ENCODE assay signal across 7 mouse cellular contexts in genomic region chr19:46328081-46329030, GRCm38 (mm10). TPM values are rescaled to one million over a fixed set of nuclear protein-coding genes. Genes with fewer than 3 reads are reported as not detected.
DNase-seq lines count a peak whose midpoint lies in the region; ATAC-seq and TF ChIP-seq lines count a peak whose summit lies in the region.

TSS of gene Fbxl15 (plus strand) at chr19:46328184.

- H3K36me3 ChIP-seq in intestine, postnatal 0 days (ENCODE audit: control insufficient read depth, insufficient read depth) = peaks cover 22% of the 10 kb centered on the region
- H3K36me3 ChIP-seq in midbrain, embryonic 12.5 days = peaks cover 19% of the 10 kb centered on the region
- peaks cover 11% of the 10 kb centered on the region; the same call in 1 of the 2 replicates for H3K36me3 ChIP-seq in small intestine, adult 2 months (ENCODE audit: control insufficient read depth, insufficient read depth, low read length)

- no peaks in the 10 kb centered on the region for H3K9me3 ChIP-seq in intestine, postnatal 0 days (ENCODE audit: control insufficient read depth)
- no peaks in the 10 kb centered on the region for H3K9me3 ChIP-seq in midbrain, embryonic 12.5 days

- intact Hi-C loops in left cerebral cortex, postnatal 4 days (cut with DNase I) = no loop called here

- peak within 1 kb of the TSS; percentile 82 for H3K27ac ChIP-seq in intestine, postnatal 0 days (ENCODE audit: low read depth, low read length)
- peak within 1 kb of the TSS; percentile 96 for H3K27ac ChIP-seq in midbrain, embryonic 12.5 days (replicated peaks)
- H3K27ac ChIP-seq in small intestine, adult 2 months (ENCODE audit: insufficient read depth, low read depth, low read length) = peak within 1 kb of the TSS; percentile 87

- DNase-seq in adrenal gland, adult 8-10 months = peak; percentile 94
- peak; percentile 95 for DNase-seq in embryo, embryonic 9.5 days (ENCODE audit: extremely low spot score)
- no peak for DNase-seq in gonadal fat pad, adult 2 months (ENCODE audit: low read depth)
- peak; percentile 96 for DNase-seq in left cerebral cortex, postnatal 4 days

- H3K4me3 ChIP-seq in intestine, postnatal 0 days (ENCODE audit: low read depth, low read length) = peak within 1 kb of the TSS; percentile 66
- peak within 1 kb of the TSS; percentile 75 for H3K4me3 ChIP-seq in midbrain, embryonic 12.5 days
- H3K4me3 ChIP-seq in small intestine, adult 2 months (ENCODE audit: low read depth, low read length) = peak within 1 kb of the TSS; percentile 69

- WGBS in intestine, postnatal 0 days = under 1% methylated on average over 81 of the region's 81 CpGs
- WGBS in midbrain, embryonic 12.5 days = under 1% methylated on average over 76 of the region's 81 CpGs
- under 1% methylated on average over 81 of the region's 81 CpGs for WGBS in small intestine, adult 2 months

- H3K4me2 ChIP-seq in intestine, postnatal 0 days (replicated peaks; ENCODE audit: low read depth) = peak within 1 kb of the TSS; percentile 94
- peak within 1 kb of the TSS; percentile 98 for H3K4me2 ChIP-seq in midbrain, embryonic 12.5 days (replicated peaks)

- TF ChIP-seq CTCF in intestine, postnatal 0 days (IDR thresholded peaks at IDR 0.05; ENCODE audit: low read depth) = no peak; the same call in 1 of the 2 replicates
- TF ChIP-seq CTCF in small intestine, adult 2 months (IDR thresholded peaks at IDR 0.05; ENCODE audit: extremely low read depth, insufficient read length, insufficient replicate concordance, low read depth, low read length) = no peak

- peaks cover 15% of the 10 kb centered on the region; the same call in 1 of the 2 replicates for H3K4me1 ChIP-seq in intestine, postnatal 0 days (replicated peaks; ENCODE audit: control insufficient read depth, insufficient read depth, low read length)
- H3K4me1 ChIP-seq in midbrain, embryonic 12.5 days = peaks cover 53% of the 10 kb centered on the region
- peaks cover 15% of the 10 kb centered on the region for H3K4me1 ChIP-seq in small intestine, adult 2 months (ENCODE audit: control insufficient read depth, insufficient read depth, insufficient read length, low read length)

- peaks cover 30% of the 10 kb centered on the region for H3K27me3 ChIP-seq in intestine, postnatal 0 days (replicated peaks; ENCODE audit: control insufficient read depth, insufficient read depth, low read length)
- H3K27me3 ChIP-seq in midbrain, embryonic 12.5 days = peaks cover 47% of the 10 kb centered on the region
- peaks cover 11% of the 10 kb centered on the region; the same call in 1 of the 2 replicates for H3K27me3 ChIP-seq in small intestine, adult 2 months (ENCODE audit: control insufficient read depth, insufficient read depth, low read length)

- peak within 1 kb of the TSS; percentile 62 for H3K9ac ChIP-seq in intestine, postnatal 0 days (ENCODE audit: low read depth, low read length)
- peak within 1 kb of the TSS; percentile 76 for H3K9ac ChIP-seq in midbrain, embryonic 12.5 days (replicated peaks)

- TF ChIP-seq POLR2A in small intestine, adult 2 months (IDR thresholded peaks at IDR 0.05; ENCODE audit: low read depth, low read length) = peak; percentile 55

- peak; percentile 86 for ATAC-seq in intestine, postnatal 0 days
- peak; percentile 82 for ATAC-seq in midbrain, embryonic 12.5 days (ENCODE audit: low FRiP score, low read depth)

RNA-seq across cellular contexts. Expression of gene Fbxl15, which starts in this region (rescaled TPM):
- total RNA-seq in adrenal gland, adult 8-10 months (2022) = 10 to 100 TPM; 11.9 to 16.2 (median 13.2) TPM
- polyA plus RNA-seq in gonadal fat pad, adult 2 months (2012; rRNA removed) = 17.4 and 18.3 TPM in 2 replicates
- 22.0 and 25.3 TPM in 2 replicates for polyA plus RNA-seq in intestine, postnatal 0 days (2015; fragmentation: Nextera tagmentation; extraction: Ambion mirVana)
- total RNA-seq in left cerebral cortex, postnatal 4 days (2021) = 10 to 100 TPM; 22.3 to 23.4 TPM
- polyA plus RNA-seq in midbrain, embryonic 12.5 days (2016; fragmentation: Nextera tagmentation; extraction: Ambion mirVana) = 27.6 and 32.6 TPM in 2 replicates
- 37.4 and 60.4 TPM in 2 replicates for polyA plus RNA-seq in small intestine, adult 2 months (2012; rRNA removed)
